Mouse (Mus musculus) monocyte, adult 2 months (primary cell): ENCODE measurements at regions not wholly inside any gene's neighbourhood (a gene's known extent, or its start where the extent isn't known, plus 50 kb on each side); places are given as distances from the start of the nearest gene placed in this dataset.
A peak's percentile ranks its signal among the peaks of the same experiment; 100 is the strongest.
"Not testable (repeated sequence)": the region's sequence is repeated elsewhere in the genome, so short reads cannot be mapped to it uniquely, and the experiment has no call there.

Experiments used
- DNase-seq, 2 experiments: peaks; one replicate each; pipeline ENCODE4 v3.0.0; 2022; ENCODE audit warnings: low spot score in 2 of 2, low read depth in 1 of 2

GRCm38 (mm10) chr13:12726831-12727230 lies 73.0 kb downstream of the Prl2c3 start:
- not testable (repeated sequence) for DNase-seq

- DNase-seq = not testable (repeated sequence)
Observed at GRCm38 (mm10) chr13:12717972-12718546, 81.8 kb downstream of the Prl2c3 start.

GRCm38 (mm10) chr13:12711471-12712273 lies 88.2 kb downstream of the Prl2c3 start:
- no peak for DNase-seq

- DNase-seq = not testable (repeated sequence)
Observed at GRCm38 (mm10) chr13:12702804-12703612, 96.9 kb downstream of the Prl2c3 start.

- not testable (repeated sequence) for DNase-seq
Observed at GRCm38 (mm10) chr13:12702111-12702803, 97.6 kb downstream of the Prl2c3 start.

GRCm38 (mm10) chr13:12693593-12694118 lies 106.2 kb downstream of the Prl2c3 start:
- not testable (repeated sequence) for DNase-seq

GRCm38 (mm10) chr13:12688778-12689177 lies 111.1 kb downstream of the Prl2c3 start:
- not testable (repeated sequence) for DNase-seq

- not testable (repeated sequence) for DNase-seq
Observed at GRCm38 (mm10) chr13:12688149-12688548, 111.7 kb downstream of the Prl2c3 start.

- not testable (repeated sequence) for DNase-seq
Observed at GRCm38 (mm10) chr13:12680954-12681571, 115.4 kb downstream of the Ero1lb start.

- DNase-seq = peak; percentile 8 to 37
Observed at GRCm38 (mm10) chr13:12680283-12680953, 114.7 kb downstream of the Ero1lb start.

- no peak for DNase-seq
Observed at GRCm38 (mm10) chr13:12677372-12677771, 111.7 kb downstream of the Ero1lb start.

GRCm38 (mm10) chr13:12671011-12671410 lies 105.3 kb downstream of the Ero1lb start:
- not testable (repeated sequence) for DNase-seq

- DNase-seq = not testable (repeated sequence)
Observed at GRCm38 (mm10) chr13:12668742-12669141, 103.1 kb downstream of the Ero1lb start.

- not testable (repeated sequence) for DNase-seq
Observed at GRCm38 (mm10) chr13:12667727-12668665, 102.3 kb downstream of the Ero1lb start.

GRCm38 (mm10) chr13:12666050-12666449 lies 100.4 kb downstream of the Ero1lb start:
- DNase-seq = not testable (repeated sequence)
